Mouse (Mus musculus) forebrain, embryonic 10.5 days (tissue): ENCODE data around the gene Babam2. TPM values are rescaled to one million over a fixed set of nuclear protein-coding genes. Genes with fewer than 3 reads are reported as not detected.

ENCODE experiments used
- DNase-seq: peaks from one replicate; pipeline ENCODE4 v3.0.0-alpha.2; 2017; ENCODE audit warnings: low spot score; ENCODE audit errors: extremely low spot score
- H3K27ac ChIP-seq: fragments of 300-500 bp; sonication (generic); 2 replicates; pipeline ENCODE4 v1.5.1; 2016; ENCODE audit warnings: mild to moderate bottlenecking
- H3K27me3 ChIP-seq: fragments of 300-500 bp; sonication (generic); 2 replicates; pipeline ENCODE4 v1.6.1; 2016; ENCODE audit warnings: mild to moderate bottlenecking; ENCODE audit not compliant: poor library complexity, severe bottlenecking
- H3K36me3 ChIP-seq: fragments of 300-500 bp; sonication (generic); replicated peaks from 2 replicates; pipeline ENCODE4 v1.6.1; 2016; ENCODE audit warnings: mild to moderate bottlenecking, moderate library complexity
- H3K4me1 ChIP-seq: fragments of 300-500 bp; sonication (generic); 2 replicates; pipeline ENCODE4 v1.6.1; 2016
- H3K4me3 ChIP-seq: fragments of 300-500 bp; sonication (generic); 2 replicates; pipeline ENCODE4 v1.5.1; 2016; ENCODE audit warnings: mild to moderate bottlenecking, moderate library complexity
- H3K9me3 ChIP-seq: fragments of 300-500 bp; sonication (generic); 2 replicates; pipeline ENCODE4 v1.6.1; 2016; ENCODE audit warnings: mild to moderate bottlenecking, moderate library complexity
- WGBS: fragments of 180-500 bp; shearing (Covaris S2); methylation state at CpG from one replicate; pipeline ENCODE4 v1.1.7; 2016; 5-methylcytosine and 5-hydroxymethylcytosine counted together
- polyA plus RNA-seq: library from polyadenylated mRNA; unstranded; fragments of >200 nt; fragmentation: Nextera tagmentation; extraction: Ambion mirVana; gene quantifications from 2 replicates; pipeline ENCODE4 v1.2.1, GENCODE M21; 2016

Gene Babam2
- polyA plus RNA-seq, 1 experiment from 2014 or later = 51.7 TPM

DNA sequence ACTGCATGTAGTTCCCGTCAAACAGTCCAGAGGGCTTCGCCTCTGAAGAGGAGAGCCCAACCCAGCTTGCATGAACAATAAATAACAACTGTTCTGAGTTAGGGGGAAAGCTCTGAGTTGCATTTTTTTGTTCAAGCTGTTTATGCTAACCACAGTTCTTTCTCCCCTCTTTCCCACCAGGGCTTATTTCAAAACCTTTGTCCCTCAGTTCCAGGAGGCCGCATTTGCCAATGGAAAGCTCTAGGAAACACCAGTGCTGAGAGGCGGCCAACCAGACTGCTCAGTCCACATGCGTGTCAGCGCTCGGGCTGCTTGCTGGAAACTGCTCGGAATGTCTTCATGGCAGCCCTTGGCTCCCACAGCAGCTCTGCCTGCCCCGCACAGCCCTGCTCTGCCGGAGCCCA is 386.9 kb downstream of the Babam2 start:
- Histone ChIP-seq H3K36me3 (no peaks in the 10 kb centered on the region), H3K4me1 (peaks cover 9% of the 10 kb centered on the region), H3K4me3 (no peak overlapping the region), H3K27ac (no peak overlapping the region), H3K27me3 (no peaks in the 10 kb centered on the region), H3K9me3 (no peaks in the 10 kb centered on the region)
- WGBS = 93% methylated on average over 10 of the region's 10 CpGs
- DNase-seq = no peak

DNA sequence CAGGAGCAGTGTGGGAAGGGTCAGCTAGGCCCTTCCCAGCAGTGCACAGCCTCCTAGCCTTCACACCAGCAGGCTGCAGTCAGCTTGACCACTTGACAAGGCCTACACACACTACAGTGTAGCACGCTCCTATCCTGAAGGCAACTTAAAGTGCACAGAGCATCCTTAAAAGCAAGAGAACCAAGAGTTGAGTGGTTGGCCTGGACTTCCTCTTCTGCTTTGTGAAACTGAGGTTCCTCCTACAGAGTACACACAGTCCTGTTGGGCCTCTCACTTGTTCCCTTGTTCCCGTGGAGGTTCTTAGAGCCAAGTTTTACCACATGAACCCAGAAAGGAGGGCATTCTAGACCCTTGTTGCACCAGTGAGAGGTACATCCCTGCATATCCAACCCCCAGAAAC is 388.1 kb downstream of the Babam2 start:
- WGBS = 91% methylated on average over 2 of the region's 2 CpGs
- no peaks in the 10 kb centered on the region for H3K36me3 ChIP-seq
- H3K27ac ChIP-seq = no peak overlapping the region
- DNase-seq = no peak
- H3K4me3 ChIP-seq = no peak overlapping the region
- H3K9me3 ChIP-seq = no peaks in the 10 kb centered on the region
- H3K4me1 ChIP-seq = peaks cover 8% of the 10 kb centered on the region
- no peaks in the 10 kb centered on the region for H3K27me3 ChIP-seq

DNA sequence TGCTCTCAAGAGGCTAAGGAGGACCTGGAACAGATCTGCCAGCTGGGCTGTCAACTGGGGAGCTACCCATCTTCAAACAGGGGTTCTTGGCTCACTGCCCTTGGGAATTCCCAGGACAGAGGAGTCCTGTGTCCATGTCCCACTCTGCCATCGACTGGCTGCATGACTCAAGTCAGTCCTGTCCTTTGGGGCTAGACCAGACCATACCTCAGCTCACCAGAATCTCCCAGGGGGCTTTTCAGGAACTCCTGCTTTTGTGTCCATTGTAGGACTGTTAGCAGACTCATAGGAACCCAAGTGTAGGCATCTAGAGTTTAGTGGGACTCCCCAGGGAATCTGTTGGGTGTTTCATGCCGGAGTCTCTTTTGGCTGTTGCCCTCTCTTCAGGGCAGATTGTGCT is 388.5 kb downstream of the Babam2 start:
- H3K36me3 ChIP-seq = no peaks in the 10 kb centered on the region
- 84% methylated on average over 2 of the region's 2 CpGs for WGBS

DNA sequence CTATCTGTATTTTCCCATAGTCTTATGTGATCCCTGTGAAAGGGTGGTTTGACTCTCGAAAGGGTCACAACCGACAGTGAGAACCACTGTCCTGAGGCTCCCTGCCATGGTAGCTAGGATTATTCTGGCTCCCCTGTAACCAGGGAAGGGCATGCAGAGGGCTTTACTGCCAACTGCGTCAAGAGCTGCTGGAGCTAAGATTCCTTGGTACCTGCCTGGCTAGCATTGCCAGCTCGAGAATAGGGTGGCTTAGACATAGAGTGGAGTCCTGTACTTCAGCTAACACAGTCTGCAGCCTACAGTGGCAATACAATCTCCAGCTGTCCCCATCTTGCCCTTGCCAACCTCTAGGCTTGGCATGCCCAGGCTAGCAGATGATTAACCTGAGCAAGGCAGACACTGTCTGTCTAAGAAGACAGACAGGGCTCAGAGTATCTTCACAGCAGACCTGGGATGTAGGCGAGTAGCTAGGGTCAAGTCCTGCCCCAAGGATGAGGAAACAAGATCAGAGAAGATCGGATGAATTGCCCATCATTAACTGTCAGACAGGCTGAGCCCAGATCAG is 389.1 kb downstream of the Babam2 start:
- Histone ChIP-seq H3K36me3 (no peaks in the 10 kb centered on the region), H3K4me3 (no peak overlapping the region), H3K27me3 (no peaks in the 10 kb centered on the region), H3K4me1 (no peaks in the 10 kb centered on the region), H3K9me3 (no peaks in the 10 kb centered on the region), H3K27ac (no peak overlapping the region)
- WGBS = 89% methylated on average over 6 of the region's 6 CpGs
- no peak for DNase-seq

More for the DNA sequence above, 388.5 kb downstream of the Babam2 start:
- peaks cover 4% of the 10 kb centered on the region for H3K4me1 ChIP-seq
- H3K27me3 ChIP-seq = no peaks in the 10 kb centered on the region
- H3K27ac ChIP-seq = no peak overlapping the region
- H3K9me3 ChIP-seq = no peaks in the 10 kb centered on the region
- H3K4me3 ChIP-seq = no peak overlapping the region
- DNase-seq = no peak

DNA sequence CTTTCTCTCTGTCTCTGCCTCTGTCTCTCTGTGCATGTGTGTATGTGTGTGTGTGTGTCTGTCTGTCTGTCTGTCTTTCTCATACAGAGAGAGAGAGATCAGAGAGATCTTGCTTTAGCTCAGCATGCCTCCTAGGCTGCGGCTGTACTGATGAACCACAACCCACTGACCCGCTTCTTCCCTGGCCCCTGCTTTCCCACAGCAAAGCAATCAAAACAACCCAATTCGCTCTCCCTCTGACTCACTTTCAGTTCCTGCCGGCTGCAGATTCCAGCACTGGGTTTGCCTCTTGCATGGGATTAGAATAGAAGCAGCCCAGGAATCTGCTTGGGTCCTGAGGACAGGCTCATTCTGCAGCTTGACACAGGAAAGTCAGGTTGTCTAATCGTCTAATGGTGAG is 392.0 kb downstream of the Babam2 start:
- 62% methylated on average over 5 of the region's 5 CpGs for WGBS
- H3K4me1 ChIP-seq = no peaks in the 10 kb centered on the region
- no peaks in the 10 kb centered on the region for H3K9me3 ChIP-seq
- H3K4me3 ChIP-seq = no peak overlapping the region
- no peak for DNase-seq
- no peak overlapping the region for H3K27ac ChIP-seq
- no peaks in the 10 kb centered on the region for H3K27me3 ChIP-seq
- H3K36me3 ChIP-seq = no peaks in the 10 kb centered on the region

DNA sequence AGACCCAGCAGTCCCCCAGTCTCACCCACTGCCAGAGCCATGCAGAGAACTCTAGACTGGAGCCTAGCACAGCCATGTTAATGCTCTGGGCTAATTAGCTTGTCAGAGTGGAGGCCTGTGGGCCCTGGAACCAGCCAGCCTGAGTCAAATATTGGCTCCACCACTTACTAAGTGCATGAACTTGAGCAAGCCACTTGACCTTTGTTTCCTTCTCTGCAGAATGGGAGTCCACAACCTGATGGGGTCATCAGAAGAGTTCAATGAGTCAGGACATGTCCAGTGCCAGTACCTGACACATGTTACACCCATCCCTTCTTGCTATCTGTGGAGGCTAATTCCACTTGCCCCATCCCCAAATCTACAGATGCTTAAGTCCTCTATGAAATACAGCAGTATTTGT is 394.8 kb downstream of the Babam2 start:
- Histone ChIP-seq H3K36me3 (no peaks in the 10 kb centered on the region), H3K27me3 (no peaks in the 10 kb centered on the region), H3K9me3 (no peaks in the 10 kb centered on the region), H3K4me3 (no peak overlapping the region), H3K4me1 (no peaks in the 10 kb centered on the region), H3K27ac (no peak overlapping the region)
- no peak for DNase-seq

DNA sequence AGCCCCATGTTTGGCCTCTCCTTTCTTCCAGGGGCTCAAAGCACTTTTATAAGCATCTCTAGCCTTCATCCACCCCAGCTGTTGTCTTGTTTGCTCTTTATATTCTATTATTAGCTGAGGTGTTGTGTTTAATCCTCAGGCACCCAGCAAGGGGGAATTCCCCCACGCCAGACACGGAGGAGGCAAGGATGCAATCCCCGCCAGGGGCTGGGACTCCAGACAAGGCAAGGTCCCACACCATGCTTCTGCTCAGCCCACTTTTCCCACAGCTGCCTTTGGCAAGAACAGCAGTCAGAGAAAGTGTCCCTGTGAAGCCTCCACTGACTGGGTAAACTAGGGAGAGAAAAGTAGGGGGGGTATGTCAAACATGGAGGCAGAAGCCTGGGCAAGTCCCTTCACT is 401.2 kb downstream of the Babam2 start:
- no peak overlapping the region for H3K27ac ChIP-seq
- H3K9me3 ChIP-seq = no peaks in the 10 kb centered on the region
- no peak for DNase-seq
- peaks cover 10% of the 10 kb centered on the region for H3K4me1 ChIP-seq
- H3K36me3 ChIP-seq = no peaks in the 10 kb centered on the region
- 78% methylated on average over 3 of the region's 3 CpGs for WGBS
- no peak overlapping the region for H3K4me3 ChIP-seq
- H3K27me3 ChIP-seq = no peaks in the 10 kb centered on the region

DNA sequence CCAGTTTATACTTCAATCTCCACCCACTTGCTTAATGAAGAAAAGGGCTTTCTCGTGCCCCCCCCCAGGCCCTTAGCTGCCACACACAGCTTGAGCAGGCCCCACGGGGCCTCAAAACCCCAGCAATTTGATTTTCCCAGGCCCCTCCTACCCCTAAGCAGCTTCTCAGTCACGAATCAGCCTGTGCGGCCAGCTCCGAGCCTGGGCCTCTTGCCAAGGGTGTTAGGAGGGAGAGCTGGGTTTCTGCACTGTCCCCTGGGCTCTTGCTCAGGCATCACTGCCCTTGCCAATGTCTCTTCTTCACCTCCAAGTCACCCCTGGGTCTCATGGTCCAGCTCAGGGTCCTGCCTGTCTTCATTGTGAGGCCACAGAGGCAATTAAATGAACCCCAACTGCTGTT is 405.0 kb downstream of the Babam2 start:
- Histone ChIP-seq H3K27ac (peak overlapping the region; percentile 0; the same call in 1 of the 2 replicates), H3K4me1 (peaks cover 10% of the 10 kb centered on the region), H3K4me3 (no peak overlapping the region), H3K9me3 (no peaks in the 10 kb centered on the region), H3K36me3 (no peaks in the 10 kb centered on the region), H3K27me3 (no peaks in the 10 kb centered on the region)
- DNase-seq = no peak
- 60% methylated on average over 5 of the region's 5 CpGs for WGBS

DNA sequence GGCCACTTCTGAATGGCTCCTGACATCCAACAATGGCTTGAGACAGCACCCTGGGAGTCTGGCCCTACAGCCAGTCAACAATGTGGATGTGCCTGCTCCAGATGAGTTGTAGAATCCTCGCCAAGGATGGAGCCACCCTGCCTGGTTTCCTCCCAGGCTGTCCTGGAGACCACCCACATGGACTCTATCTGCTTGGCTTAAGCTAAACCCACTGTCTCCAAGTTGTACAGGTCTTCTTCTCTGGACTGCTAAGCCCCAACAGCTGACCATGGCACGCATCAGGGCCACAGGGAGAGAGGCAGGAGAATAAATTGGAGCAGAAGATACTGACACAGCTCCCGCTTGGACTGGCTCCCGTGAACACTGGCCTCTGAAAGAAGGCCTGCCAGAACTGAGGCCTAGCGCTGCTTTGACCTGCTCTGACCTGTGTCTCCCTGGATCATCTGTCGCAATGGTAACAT is 405.5 kb downstream of the Babam2 start:
- Histone ChIP-seq H3K36me3 (no peaks in the 10 kb centered on the region), H3K4me3 (no peak overlapping the region), H3K27me3 (no peaks in the 10 kb centered on the region), H3K9me3 (no peaks in the 10 kb centered on the region), H3K27ac (peak overlapping the region; percentile 0; the same call in 1 of the 2 replicates), H3K4me1 (peaks cover 10% of the 10 kb centered on the region)
- DNase-seq = no peak
- WGBS = 85% methylated on average over 6 of the region's 6 CpGs

DNA sequence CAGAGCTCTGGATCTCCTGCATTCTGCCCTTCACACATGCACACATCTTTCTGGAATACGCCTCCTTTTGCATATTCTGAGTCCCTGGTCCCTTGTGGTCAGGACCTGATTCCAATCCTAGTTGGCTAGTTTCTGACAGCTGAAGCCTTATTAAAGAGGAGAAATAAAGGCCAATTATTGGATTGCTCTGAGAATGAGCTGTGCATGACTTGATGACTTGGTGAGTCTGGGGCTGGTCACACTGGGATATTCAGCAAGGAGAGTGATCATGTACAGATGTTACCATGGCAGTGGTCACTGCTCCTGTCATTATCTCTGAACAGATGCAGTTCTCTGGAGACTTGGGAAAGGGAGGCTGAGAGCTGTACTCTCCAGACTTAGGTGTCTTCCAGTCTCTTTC is 406.1 kb downstream of the Babam2 start:
- no peak for DNase-seq
- H3K27ac ChIP-seq = no peak overlapping the region
- H3K27me3 ChIP-seq = no peaks in the 10 kb centered on the region
- 93% methylated on average over 1 of the region's 1 CpGs for WGBS
- no peaks in the 10 kb centered on the region for H3K36me3 ChIP-seq
- H3K4me1 ChIP-seq = peaks cover 10% of the 10 kb centered on the region
- H3K4me3 ChIP-seq = no peak overlapping the region
- no peaks in the 10 kb centered on the region for H3K9me3 ChIP-seq

DNA sequence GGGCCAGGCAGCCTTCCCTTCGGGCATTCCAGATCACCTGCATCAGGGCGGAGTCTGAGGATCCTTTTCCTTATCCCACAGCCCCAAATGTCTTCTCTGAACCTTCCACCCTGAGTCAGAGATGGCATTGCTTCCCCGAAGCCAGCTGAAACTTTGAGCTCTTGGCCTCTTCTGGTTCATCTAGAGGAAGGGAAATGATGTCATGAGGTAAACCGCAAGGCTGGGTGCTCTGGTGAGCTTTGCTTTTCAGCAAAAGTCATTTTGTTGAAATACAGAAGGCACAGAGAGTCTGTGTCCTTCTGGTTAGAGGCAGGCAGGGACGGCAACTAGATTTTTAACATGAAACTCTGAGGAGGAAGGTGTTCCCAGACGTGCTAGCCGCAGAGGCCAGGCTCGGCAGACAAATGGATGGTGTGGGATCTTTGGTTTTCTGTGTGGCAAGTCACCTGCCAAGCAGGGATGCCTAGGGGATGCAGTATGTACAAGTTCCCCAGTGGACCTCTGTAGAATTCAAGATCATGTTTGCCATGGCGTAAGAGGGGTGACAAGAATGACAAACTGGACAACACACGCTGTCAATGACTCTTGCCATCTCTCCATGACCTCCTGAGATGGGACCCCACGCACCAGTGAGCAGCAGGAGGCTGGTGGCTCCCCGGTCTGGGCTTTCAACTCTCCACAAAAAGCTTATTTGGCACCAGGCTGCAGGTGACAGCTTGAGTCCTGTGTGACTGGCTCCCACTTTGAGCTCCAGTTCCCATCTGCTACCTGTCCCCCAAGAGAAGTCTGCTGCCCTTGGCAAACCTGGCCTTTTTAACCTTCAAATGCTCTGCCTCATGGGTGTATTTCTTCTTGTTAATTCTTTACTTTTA is 406.9 kb downstream of the Babam2 start:
- Histone ChIP-seq H3K4me3 (no peak overlapping the region), H3K27me3 (no peaks in the 10 kb centered on the region), H3K9me3 (no peaks in the 10 kb centered on the region), H3K4me1 (peaks cover 10% of the 10 kb centered on the region), H3K27ac (no peak overlapping the region), H3K36me3 (no peaks in the 10 kb centered on the region)
- no peak for DNase-seq
- WGBS = 90% methylated on average over 12 of the region's 12 CpGs

DNA sequence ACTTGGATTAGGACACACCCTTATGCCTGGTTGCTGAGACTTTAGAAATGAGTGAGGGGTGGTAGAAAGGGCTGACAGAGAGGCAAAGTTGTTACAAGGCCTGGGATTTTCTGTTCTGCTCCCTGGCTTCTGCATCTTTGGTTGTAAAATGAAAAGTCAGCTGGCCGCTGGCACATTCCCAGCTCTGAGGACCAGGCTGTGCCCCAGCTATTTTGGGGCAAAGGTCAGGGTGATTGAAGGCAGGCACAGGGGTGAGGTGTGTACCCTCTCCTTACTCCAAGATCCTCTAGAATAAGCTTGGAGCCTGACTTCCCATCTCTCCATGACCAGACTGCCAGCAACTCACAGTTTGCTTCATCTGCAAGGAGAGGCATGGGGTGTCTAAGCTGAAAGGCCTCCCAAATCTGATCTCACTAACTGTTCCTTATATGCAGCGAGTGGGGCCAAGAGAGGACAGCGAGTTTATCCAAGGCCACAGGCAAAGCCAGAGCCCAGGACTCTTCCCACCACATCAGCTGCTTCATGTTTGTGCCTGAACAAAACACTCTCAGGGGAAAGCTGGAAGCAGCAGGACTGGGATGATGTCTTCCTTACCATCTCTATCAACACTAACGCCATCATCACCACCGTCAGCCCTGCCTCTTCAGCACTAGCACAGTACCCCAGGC is 409.1 kb downstream of the Babam2 start:
- Histone ChIP-seq H3K36me3 (no peaks in the 10 kb centered on the region), H3K27ac (no peak overlapping the region), H3K4me3 (no peak overlapping the region), H3K4me1 (peaks cover 10% of the 10 kb centered on the region), H3K9me3 (no peaks in the 10 kb centered on the region), H3K27me3 (no peaks in the 10 kb centered on the region)
- WGBS = 92% methylated on average over 5 of the region's 5 CpGs
- no peak for DNase-seq

DNA sequence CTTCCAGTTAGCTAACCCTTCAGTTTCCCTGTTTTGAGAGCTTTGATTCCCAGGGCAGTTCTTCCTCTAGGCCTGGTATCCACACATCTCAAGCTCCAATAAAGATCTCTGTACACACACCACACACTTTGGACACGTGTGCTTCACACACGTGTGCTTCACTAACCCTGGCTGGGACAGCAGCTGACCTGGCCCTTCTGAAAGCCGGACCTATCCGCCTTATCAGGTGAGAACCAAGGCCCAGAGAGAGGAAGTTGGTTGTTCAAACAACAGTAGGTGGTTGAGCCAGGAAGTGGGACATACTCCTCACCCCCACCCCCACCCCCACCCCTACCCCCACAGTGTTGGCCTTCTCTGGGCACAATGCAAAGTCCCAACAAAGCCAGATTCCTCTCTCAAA is 413.2 kb downstream of the Babam2 start:
- Histone ChIP-seq H3K27ac (no peak overlapping the region), H3K27me3 (no peaks in the 10 kb centered on the region), H3K4me3 (no peak overlapping the region), H3K36me3 (no peaks in the 10 kb centered on the region), H3K4me1 (peaks cover 9% of the 10 kb centered on the region), H3K9me3 (no peaks in the 10 kb centered on the region)
- DNase-seq = no peak
- 88% methylated on average over 4 of the region's 4 CpGs for WGBS
